Mouse (Mus musculus) left cerebral cortex, adult 18-20 months (tissue): ENCODE results near the gene 9530053A07Rik. TPM values are rescaled to one million over a fixed set of nuclear protein-coding genes. Genes with fewer than 3 reads are reported as not detected.

Experiments
- DNase-seq, 2 experiments: peaks; one replicate each; pipeline ENCODE4 v3.0.0; 2021 to 2022; ENCODE audit warnings: low spot score in 2 of 2, mixed read lengths in 1 of 2
- total RNA-seq, 2 experiments: library from RNA; stranded (reverse); gene quantifications; 2 replicates each; pipeline ENCODE4 v1.2.3; 2021

Gene 9530053A07Rik
- total RNA-seq, 2 experiments from 2014 or later, result 0.09 TPM; not detected in 1

DNA sequence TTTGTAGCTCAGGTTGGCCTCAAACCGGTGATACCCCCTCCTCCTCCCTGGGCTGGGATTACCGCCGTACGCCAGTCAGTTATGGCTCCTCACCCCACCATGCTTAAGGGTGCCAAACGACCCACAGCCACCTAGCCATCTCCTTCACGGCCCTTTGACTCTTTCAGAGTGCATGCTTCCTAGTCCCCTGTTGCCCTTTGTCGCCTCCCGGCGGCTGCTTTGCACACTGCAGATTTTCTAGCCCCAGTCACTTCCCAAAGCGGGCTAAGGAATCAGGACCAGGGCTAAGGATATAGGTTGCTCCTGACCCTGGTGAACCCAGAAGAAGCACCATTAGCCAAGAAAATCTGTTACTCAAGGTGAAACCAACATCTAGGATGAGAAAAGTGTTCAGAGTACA, 84.9 kb downstream of the 9530053A07Rik start:
- DNase-seq, result peak; percentile 48 to 67

Other genes starting within 250 kb of the 9530053A07Rik start
- 10 to 100 TPM; 15.0 to 17.5 TPM for gene Zfp974, start 200.0 kb upstream of the 9530053A07Rik start, total RNA-seq
- gene Zfp780b, start 150.3 kb upstream of the 9530053A07Rik start, total RNA-seq, result 10 to 100 TPM; 21.4 to 22.0 TPM
- gene Zfp850, start 115.4 kb upstream of the 9530053A07Rik start, total RNA-seq, result 1 to 10 TPM; 7.1 to 7.5 TPM
- gene Psmc4, start 79.4 kb upstream of the 9530053A07Rik start, total RNA-seq, result 100 to 1,000 TPM; 126 to 128 TPM
- under 1 TPM; 0.30 to 0.58 TPM for gene Fcgbp, start 58.2 kb upstream of the 9530053A07Rik start, total RNA-seq
- 10 to 100 TPM; 47.8 to 60.2 TPM for gene Fbl, start 40.2 kb downstream of the 9530053A07Rik start, total RNA-seq
- gene Dyrk1b, start 50.0 kb downstream of the 9530053A07Rik start, total RNA-seq, result 10 to 100 TPM; 39.6 to 40.6 TPM
- gene Eid2, start 138.4 kb downstream of the 9530053A07Rik start, total RNA-seq, result 10 to 100 TPM; 62.3 to 65.2 TPM
- 10 to 100 TPM; 30.2 to 30.8 TPM for gene Eid2b, start 148.3 kb downstream of the 9530053A07Rik start, total RNA-seq
- under 1 TPM in 1 of 2 experiments, not detected in 1; 0.44 TPM for gene Selenov, start 161.7 kb downstream of the 9530053A07Rik start, total RNA-seq
- 1 to 10 TPM; 1.5 to 1.6 TPM for gene Dll3, start 172.8 kb downstream of the 9530053A07Rik start, total RNA-seq
- gene Timm50, start 182.6 kb downstream of the 9530053A07Rik start, total RNA-seq, result 10 to 100 TPM; 36.8 to 43.2 TPM
- 100 to 1,000 TPM; 116 TPM for gene Supt5, start 209.3 kb downstream of the 9530053A07Rik start, total RNA-seq
- gene Rps16, start 221.2 kb downstream of the 9530053A07Rik start, total RNA-seq, result 100 to 1,000 TPM; 462 to 497 TPM
- 1 to 10 TPM; 4.8 to 5.2 TPM for gene Plekhg2, start 243.1 kb downstream of the 9530053A07Rik start, total RNA-seq